Mouse (Mus musculus) erythroblast, embryonic 14.5 days (primary cell): ENCODE data around the gene Syn2.

ENCODE experiments used
- GATA1 ChIP-seq: IDR thresholded peaks from 2 replicates; pipeline ENCODE4 v1.6.1; 2012; ENCODE audit warnings: low read length, inconsistent platforms, mixed read lengths
- TAL1 ChIP-seq: IDR thresholded peaks from 3 replicates; pipeline ENCODE4 v1.6.1; 2012; ENCODE audit warnings: low read length, inconsistent platforms, mixed read lengths

- TF ChIP-seq GATA1 (no peak), TAL1 (no peak)
These were observed 11.2 kb upstream of the Syn2 start for GRCm38 (mm10) chr6:115123262-115124201.
